Mouse (Mus musculus) kidney, embryonic 14.5 days (tissue): ENCODE measurements around the gene Spop. TPM values are rescaled to one million over a fixed set of nuclear protein-coding genes. Genes with fewer than 3 reads are reported as not detected.

Experiments
- ATAC-seq: fragments of 200-750 bp; cut with Nextera tagmentation; 2 replicates; pipeline ENCODE4 v1.8.0; 2017; ENCODE audit warnings: moderate number of reproducible peaks, mild to moderate bottlenecking, moderate TSS enrichment, moderate library complexity; ENCODE audit not compliant: low FRiP score, low TSS enrichment
- H3K27ac ChIP-seq: fragments of 300-500 bp; sonication (generic); 2 replicates; pipeline ENCODE4 v1.5.1; 2014; ENCODE audit warnings: low read depth, mild to moderate bottlenecking, low read length, moderate library complexity, mixed read lengths
- H3K27me3 ChIP-seq: fragments of 300-500 bp; sonication (generic); 2 replicates; pipeline ENCODE4 v1.6.1; 2014; ENCODE audit warnings: mild to moderate bottlenecking, low read length; ENCODE audit not compliant: control insufficient read depth, insufficient read depth
- H3K36me3 ChIP-seq: fragments of 300-500 bp; sonication (generic); 2 replicates; pipeline ENCODE4 v1.6.1; 2014; ENCODE audit warnings: low read length, mixed read lengths; ENCODE audit not compliant: control insufficient read depth, insufficient read depth
- H3K4me1 ChIP-seq: fragments of 300-500 bp; sonication (generic); 2 replicates; pipeline ENCODE4 v1.6.1; 2014; ENCODE audit warnings: low read length, mixed read lengths; ENCODE audit not compliant: control insufficient read depth, insufficient read depth
- H3K4me2 ChIP-seq: fragments of 300-500 bp; sonication (generic); replicated peaks from 2 replicates; pipeline ENCODE4 v1.6.1; 2014; ENCODE audit warnings: low read depth, mild to moderate bottlenecking, low read length
- H3K4me3 ChIP-seq: fragments of 300-500 bp; sonication (generic); 2 replicates; pipeline ENCODE4 v1.5.1; 2014; ENCODE audit warnings: mild to moderate bottlenecking, low read length
- H3K9ac ChIP-seq: fragments of 300-500 bp; sonication (generic); 2 replicates; pipeline ENCODE4 v1.6.1; 2014; ENCODE audit warnings: low read depth, mild to moderate bottlenecking, low read length, moderate library complexity
- H3K9me3 ChIP-seq: fragments of 300-500 bp; sonication (generic); 2 replicates; pipeline ENCODE4 v1.6.1; 2016; ENCODE audit warnings: low read length; ENCODE audit not compliant: control insufficient read depth
- WGBS: fragments of 180-500 bp; shearing (Covaris S2); extraction: QIAGEN DNeasy Blood & Tissue Kit; methylation state at CpG from one replicate; pipeline ENCODE4 v1.1.7; 2014; 5-methylcytosine and 5-hydroxymethylcytosine counted together
- polyA plus RNA-seq: library from polyadenylated mRNA; unstranded; fragments of >200 nt; fragmentation: Nextera tagmentation; extraction: Ambion mirVana; gene quantifications from 2 replicates; pipeline ENCODE4 v1.2.1, GENCODE M21; 2014

Spop gene
- polyA plus RNA-seq, 1 experiment from 2014 or later = 112 TPM

GRCm38 (mm10) chr11:95472942-95473341 lies 59.1 kb downstream of the Spop start:
- Histone ChIP-seq H3K4me3 (no peak overlapping the region), H3K4me2 (no peak overlapping the region), H3K27ac (no peak overlapping the region), H3K27me3 (no peaks in the 10 kb centered on the region), H3K9me3 (no peaks in the 10 kb centered on the region), H3K9ac (no peak overlapping the region), H3K4me1 (no peaks in the 10 kb centered on the region), H3K36me3 (peaks cover 53% of the 10 kb centered on the region)
- WGBS = 81% methylated on average over 2 of the region's 2 CpGs
- no peak for ATAC-seq

DNA sequence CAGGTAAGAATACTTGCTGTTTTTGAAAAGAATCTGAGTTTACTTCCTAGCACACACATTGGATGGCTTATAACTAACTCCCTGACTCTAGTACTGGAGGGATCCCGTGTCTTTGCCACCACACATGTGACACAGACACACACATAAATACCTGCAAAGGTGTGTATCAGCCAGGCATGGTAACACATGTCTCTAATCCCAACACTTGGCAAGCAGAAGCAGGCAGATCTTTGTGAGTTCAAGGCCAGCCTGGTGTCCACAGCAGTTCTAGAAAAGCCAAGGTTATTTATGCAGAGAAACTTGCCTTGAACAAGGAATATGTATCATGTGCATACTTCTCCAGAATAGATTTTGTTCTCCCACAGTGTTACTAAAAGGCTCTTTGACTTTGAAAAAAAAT lies 59.6 kb downstream of the Spop start:
- H3K9me3 ChIP-seq = no peaks in the 10 kb centered on the region
- no peak overlapping the region for H3K9ac ChIP-seq
- H3K36me3 ChIP-seq = peaks cover 53% of the 10 kb centered on the region
- H3K27me3 ChIP-seq = no peaks in the 10 kb centered on the region
- H3K4me1 ChIP-seq = no peaks in the 10 kb centered on the region
- H3K4me2 ChIP-seq = no peak overlapping the region
- ATAC-seq = no peak
- H3K4me3 ChIP-seq = no peak overlapping the region
- WGBS = 92% methylated on average over 1 of the region's 1 CpGs
- H3K27ac ChIP-seq = no peak overlapping the region

DNA sequence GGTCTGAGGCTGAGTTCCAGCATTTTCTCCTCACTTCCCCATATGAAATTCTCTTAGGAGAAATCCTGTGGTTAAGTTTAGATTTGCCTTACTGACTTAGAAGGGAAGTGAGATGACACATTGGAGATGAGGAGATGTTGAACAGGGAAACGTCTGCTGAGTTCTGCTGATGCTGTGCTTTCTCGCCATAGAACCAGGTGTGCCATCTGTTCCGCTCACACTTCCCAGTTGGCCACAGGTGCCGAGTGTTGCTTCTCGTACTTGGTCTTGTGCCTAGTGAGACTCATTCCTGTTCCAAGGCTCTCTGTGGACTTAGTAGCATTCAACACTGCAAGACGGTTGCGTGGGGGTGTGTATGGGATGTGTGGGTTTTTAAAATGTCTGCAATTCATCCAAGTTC lies 62.4 kb downstream of the Spop start:
- no peaks in the 10 kb centered on the region for H3K9me3 ChIP-seq
- H3K4me2 ChIP-seq = no peak overlapping the region
- ATAC-seq = no peak
- no peaks in the 10 kb centered on the region for H3K27me3 ChIP-seq
- no peak overlapping the region for H3K27ac ChIP-seq
- no peaks in the 10 kb centered on the region for H3K4me1 ChIP-seq
- no peak overlapping the region for H3K4me3 ChIP-seq
- no peak overlapping the region for H3K9ac ChIP-seq
- peaks cover 52% of the 10 kb centered on the region for H3K36me3 ChIP-seq
- WGBS = 90% methylated on average over 7 of the region's 7 CpGs

DNA sequence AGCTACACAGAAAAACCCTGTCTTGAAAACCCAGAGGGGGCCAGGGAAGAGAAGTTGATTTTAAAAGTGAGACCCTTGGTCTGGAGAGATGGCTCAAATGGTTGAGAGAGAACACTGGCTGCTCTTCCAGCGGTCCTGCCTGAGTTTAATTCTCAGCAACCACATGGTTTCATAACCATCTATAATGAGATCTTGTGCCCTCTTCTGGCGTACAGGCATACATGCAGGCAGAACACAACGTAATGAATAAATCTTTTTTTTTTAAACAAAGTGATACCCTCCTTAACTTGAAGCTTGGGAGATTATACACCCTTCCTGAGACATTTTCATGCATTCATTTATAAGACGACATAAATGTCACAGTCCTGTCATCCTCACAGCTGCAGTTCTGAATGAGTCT lies 65.6 kb downstream of the Spop start:
- WGBS = 91% methylated on average over 4 of the region's 4 CpGs
- peaks cover 36% of the 10 kb centered on the region for H3K36me3 ChIP-seq

GRCm38 (mm10) chr11:95480662-95481061 lies 66.8 kb downstream of the Spop start:
- no peak overlapping the region for H3K4me2 ChIP-seq
- H3K4me1 ChIP-seq = no peaks in the 10 kb centered on the region
- no peaks in the 10 kb centered on the region for H3K9me3 ChIP-seq
- no peaks in the 10 kb centered on the region for H3K27me3 ChIP-seq
- WGBS = 85% methylated on average over 4 of the region's 4 CpGs
- no peak for ATAC-seq
- H3K36me3 ChIP-seq = peaks cover 32% of the 10 kb centered on the region
- H3K4me3 ChIP-seq = no peak overlapping the region
- H3K27ac ChIP-seq = no peak overlapping the region
- no peak overlapping the region for H3K9ac ChIP-seq

More for the DNA sequence above, 65.6 kb downstream of the Spop start:
- Histone ChIP-seq H3K27ac (no peak overlapping the region), H3K9ac (no peak overlapping the region), H3K4me3 (no peak overlapping the region), H3K9me3 (no peaks in the 10 kb centered on the region), H3K4me2 (no peak overlapping the region), H3K4me1 (no peaks in the 10 kb centered on the region), H3K27me3 (no peaks in the 10 kb centered on the region)
- ATAC-seq = no peak

- Histone ChIP-seq H3K36me3 (peaks cover 54% of the 10 kb centered on the region), H3K27me3 (no peaks in the 10 kb centered on the region), H3K4me3 (no peak overlapping the region), H3K27ac (no peak overlapping the region), H3K4me1 (no peaks in the 10 kb centered on the region), H3K4me2 (no peak overlapping the region), H3K9ac (no peak overlapping the region), H3K9me3 (no peaks in the 10 kb centered on the region)
- no peak for ATAC-seq
- 76% methylated on average over 18 of the region's 18 CpGs for WGBS
Measured at GRCm38 (mm10) chr11:95485634-95486033, 71.8 kb downstream of the Spop start.

DNA sequence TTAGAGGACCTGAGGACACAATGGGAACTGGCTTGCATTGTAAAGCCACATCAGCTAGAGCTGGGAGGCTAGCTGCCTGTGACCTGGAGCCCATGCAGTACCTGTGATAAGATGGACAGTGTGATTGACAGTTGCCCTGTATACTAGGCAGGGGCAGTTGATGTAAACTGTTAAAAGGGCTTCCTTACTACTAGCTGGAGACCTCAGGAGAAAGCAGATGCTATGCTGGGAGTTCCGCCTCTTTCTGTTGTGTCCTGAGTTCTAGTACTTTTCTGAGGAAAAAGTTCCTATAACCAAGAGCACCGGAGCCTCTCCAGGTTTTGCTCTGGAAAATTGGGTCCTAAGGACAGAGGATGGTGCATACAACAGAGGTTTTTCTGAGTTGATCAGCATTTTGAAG lies 73.4 kb downstream of the Spop start:
- no peaks in the 10 kb centered on the region for H3K9me3 ChIP-seq
- H3K27ac ChIP-seq = no peak overlapping the region
- no peak overlapping the region for H3K4me3 ChIP-seq
- H3K9ac ChIP-seq = no peak overlapping the region
- no peaks in the 10 kb centered on the region for H3K27me3 ChIP-seq
- H3K4me1 ChIP-seq = no peaks in the 10 kb centered on the region
- H3K36me3 ChIP-seq = peaks cover 61% of the 10 kb centered on the region
- ATAC-seq = no peak
- H3K4me2 ChIP-seq = no peak overlapping the region
- 96% methylated on average over 2 of the region's 2 CpGs for WGBS

DNA sequence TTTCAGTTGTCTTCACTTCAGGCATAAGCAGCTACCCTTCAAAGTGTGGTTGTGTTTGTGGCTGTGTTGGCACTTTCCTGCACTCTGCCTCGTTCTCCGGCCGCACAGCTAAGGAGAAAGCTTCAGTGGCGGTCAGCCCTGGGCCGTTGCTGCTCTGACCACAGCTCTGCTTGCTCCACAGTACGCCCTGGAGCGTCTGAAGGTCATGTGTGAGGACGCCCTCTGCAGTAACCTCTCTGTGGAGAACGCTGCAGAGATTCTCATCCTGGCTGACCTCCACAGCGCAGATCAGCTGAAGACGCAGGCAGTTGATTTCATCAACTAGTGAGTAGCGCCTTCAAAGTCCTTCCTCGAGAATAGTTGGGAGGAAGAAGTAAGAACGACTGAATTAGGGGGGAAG lies 76.2 kb downstream of the Spop start:
- H3K36me3 ChIP-seq = peaks cover 70% of the 10 kb centered on the region
- no peak overlapping the region for H3K9ac ChIP-seq
- no peaks in the 10 kb centered on the region for H3K4me1 ChIP-seq
- H3K9me3 ChIP-seq = no peaks in the 10 kb centered on the region
- H3K27me3 ChIP-seq = no peaks in the 10 kb centered on the region
- H3K27ac ChIP-seq = no peak overlapping the region
- 78% methylated on average over 14 of the region's 14 CpGs for WGBS
- no peak overlapping the region for H3K4me3 ChIP-seq
- ATAC-seq = no peak
- no peak overlapping the region for H3K4me2 ChIP-seq

GRCm38 (mm10) chr11:95492256-95492655 lies 78.4 kb downstream of the Spop start:
- 83% methylated on average over 4 of the region's 4 CpGs for WGBS
- Histone ChIP-seq H3K4me3 (no peak overlapping the region), H3K27ac (no peak overlapping the region), H3K9ac (no peak overlapping the region), H3K4me2 (no peak overlapping the region), H3K27me3 (no peaks in the 10 kb centered on the region), H3K9me3 (no peaks in the 10 kb centered on the region), H3K4me1 (no peaks in the 10 kb centered on the region), H3K36me3 (peaks cover 54% of the 10 kb centered on the region)
- no peak for ATAC-seq

DNA sequence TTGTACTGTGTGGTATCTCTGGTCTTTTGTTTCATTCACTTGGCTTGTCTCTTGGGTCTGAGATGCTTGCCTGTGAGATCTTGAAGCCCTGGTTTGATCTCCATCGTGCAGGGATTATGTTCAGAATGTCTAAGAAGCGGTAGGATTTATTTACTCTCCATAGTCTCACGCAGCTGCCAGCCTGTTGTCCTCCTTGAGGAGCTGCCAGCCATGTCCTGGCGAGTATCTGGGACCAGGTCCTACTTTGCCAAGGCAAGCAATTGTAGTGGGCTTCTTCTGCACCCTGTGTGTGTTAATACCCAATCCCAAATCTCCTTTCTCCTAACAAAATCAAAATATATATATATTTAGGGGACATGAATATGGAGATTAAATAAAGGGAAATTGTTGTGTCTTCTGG lies 79.1 kb downstream of the Spop start:
- no peak for ATAC-seq
- H3K9me3 ChIP-seq = no peaks in the 10 kb centered on the region

More for the DNA sequence above, 79.1 kb downstream of the Spop start:
- Histone ChIP-seq H3K4me3 (no peak overlapping the region), H3K27ac (no peak overlapping the region), H3K9ac (no peak overlapping the region), H3K4me2 (no peak overlapping the region), H3K36me3 (peaks cover 47% of the 10 kb centered on the region), H3K27me3 (no peaks in the 10 kb centered on the region), H3K4me1 (no peaks in the 10 kb centered on the region)
- WGBS = 84% methylated on average over 4 of the region's 4 CpGs
